Mouse (Mus musculus): ENCODE measurements around the gene Dnajc10. TPM values are rescaled to one million over a fixed set of nuclear protein-coding genes. Genes with fewer than 3 reads are reported as not detected.
A peak's percentile ranks its signal among the peaks of the same experiment; 100 is the strongest.

Dnajc10 gene
- total RNA-seq, 2 experiments from 2014 or later: 50.7 to 52.0 TPM

GRCm38 (mm10) chr2:80354531-80354930 is 39.3 kb downstream of the Dnajc10 start:
- no peak for DNase-seq

GRCm38 (mm10) chr2:80356656-80357231 is 41.5 kb downstream of the Dnajc10 start:
- peak; percentile 17 for DNase-seq

GRCm38 (mm10) chr2:80371458-80371857 is 56.2 kb downstream of the Dnajc10 start:
- DNase-seq: no peak

- DNase-seq: no peak
Observed at GRCm38 (mm10) chr2:80374892-80375291, 59.6 kb downstream of the Dnajc10 start.

GRCm38 (mm10) chr2:80379848-80380247 is 64.6 kb downstream of the Dnajc10 start:
- DNase-seq: no peak

GRCm38 (mm10) chr2:80384447-80384846 is 69.2 kb downstream of the Dnajc10 start:
- no peak for DNase-seq

GRCm38 (mm10) chr2:80386255-80386654 is 71.0 kb downstream of the Dnajc10 start:
- no peak for DNase-seq

- peak; percentile 10 for DNase-seq
Observed at GRCm38 (mm10) chr2:80387668-80388067, 72.4 kb downstream of the Dnajc10 start.

GRCm38 (mm10) chr2:80388341-80388740 is 73.1 kb downstream of the Dnajc10 start:
- no peak for DNase-seq

GRCm38 (mm10) chr2:80396057-80396456 is 80.8 kb downstream of the Dnajc10 start:
- no peak for DNase-seq

GRCm38 (mm10) chr2:80396864-80397263 is 81.6 kb downstream of the Dnajc10 start:
- no peak for DNase-seq

- DNase-seq: no peak
Observed at GRCm38 (mm10) chr2:80398595-80399099, 83.4 kb downstream of the Dnajc10 start.

Other genes starting within 250 kb of the Dnajc10 start
- gene Pde1a, start 186.0 kb upstream of the Dnajc10 start, total RNA-seq (2021): 10 to 100 TPM; 12.2 to 13.6 TPM
- not detected for gene Prdx6b, start 23.0 kb upstream of the Dnajc10 start, total RNA-seq (2021)
- 1 to 10 TPM; 7.6 to 8.5 TPM for gene Frzb, start 132.2 kb downstream of the Dnajc10 start, total RNA-seq (2021)